Mouse (Mus musculus): ENCODE data around the gene Atp1a1. TPM values are rescaled to one million over a fixed set of nuclear protein-coding genes. Genes with fewer than 3 reads are reported as not detected.
A peak's percentile ranks its signal among the peaks of the same experiment; 100 is the strongest.

Atp1a1 gene
- total RNA-seq, 2 experiments from 2014 or later, result 55.7 to 59.9 TPM

GRCm38 (mm10) chr3:101615856-101616255, 11.4 kb upstream of the Atp1a1 start:
- ATAC-seq (replicated peaks; ENCODE audit: low FRiP score, poor library complexity, severe bottlenecking), result no peak

- no peak for ATAC-seq (replicated peaks; ENCODE audit: low FRiP score, poor library complexity, severe bottlenecking)
These were observed 7.5 kb upstream of the Atp1a1 start for GRCm38 (mm10) chr3:101611813-101612491.

GRCm38 (mm10) chr3:101611012-101611812, 6.7 kb upstream of the Atp1a1 start:
- no peak for ATAC-seq (replicated peaks; ENCODE audit: low FRiP score, poor library complexity, severe bottlenecking)

- ATAC-seq (replicated peaks; ENCODE audit: low FRiP score, poor library complexity, severe bottlenecking), result no peak
These were observed 4.8 kb upstream of the Atp1a1 start for GRCm38 (mm10) chr3:101609302-101609701.

- ATAC-seq (replicated peaks; ENCODE audit: low FRiP score, poor library complexity, severe bottlenecking), result no peak
These were observed 2.5 kb upstream of the Atp1a1 start for GRCm38 (mm10) chr3:101606861-101607455.

- ATAC-seq (replicated peaks; ENCODE audit: low FRiP score, poor library complexity, severe bottlenecking), result no peak
These were observed 1.2 kb upstream of the Atp1a1 start for GRCm38 (mm10) chr3:101605721-101606120.

GRCm38 (mm10) chr3:101605291-101605690, 807 bp upstream of the Atp1a1 start:
- no peak for ATAC-seq (replicated peaks; ENCODE audit: low FRiP score, poor library complexity, severe bottlenecking)

- peak; percentile 79 for ATAC-seq (replicated peaks; ENCODE audit: low FRiP score, poor library complexity, severe bottlenecking)
These were observed 579 bp downstream of the Atp1a1 start for GRCm38 (mm10) chr3:101603661-101604549.

GRCm38 (mm10) chr3:101603194-101603593, 1.3 kb downstream of the Atp1a1 start:
- ATAC-seq (replicated peaks; ENCODE audit: low FRiP score, poor library complexity, severe bottlenecking), result no peak

GRCm38 (mm10) chr3:101602511-101603055, 1.9 kb downstream of the Atp1a1 start:
- no peak for ATAC-seq (replicated peaks; ENCODE audit: low FRiP score, poor library complexity, severe bottlenecking)

- no peak for ATAC-seq (replicated peaks; ENCODE audit: low FRiP score, poor library complexity, severe bottlenecking)
These were observed 2.8 kb downstream of the Atp1a1 start for GRCm38 (mm10) chr3:101601687-101602086.

GRCm38 (mm10) chr3:101601003-101601525, 3.4 kb downstream of the Atp1a1 start:
- ATAC-seq (replicated peaks; ENCODE audit: low FRiP score, poor library complexity, severe bottlenecking), result no peak

- ATAC-seq (replicated peaks; ENCODE audit: low FRiP score, poor library complexity, severe bottlenecking), result no peak
These were observed 4.4 kb downstream of the Atp1a1 start for GRCm38 (mm10) chr3:101599920-101600741.

GRCm38 (mm10) chr3:101599191-101599919, 5.1 kb downstream of the Atp1a1 start:
- ATAC-seq (replicated peaks; ENCODE audit: low FRiP score, poor library complexity, severe bottlenecking), result no peak

- ATAC-seq (replicated peaks; ENCODE audit: low FRiP score, poor library complexity, severe bottlenecking), result no peak
These were observed 6.1 kb downstream of the Atp1a1 start for GRCm38 (mm10) chr3:101598231-101598905.

GRCm38 (mm10) chr3:101597317-101598096, 7.0 kb downstream of the Atp1a1 start:
- peak; percentile 43 for ATAC-seq (replicated peaks; ENCODE audit: low FRiP score, poor library complexity, severe bottlenecking)
